Mouse (Mus musculus): ENCODE data around the gene Cic. TPM values are rescaled to one million over a fixed set of nuclear protein-coding genes. Genes with fewer than 3 reads are reported as not detected.

Gene Cic
- polyA plus RNA-seq (2014; fragmentation: Nextera tagmentation; extraction: Ambion mirVana), result 36.0 and 47.2 TPM in 2 replicates

- Histone ChIP-seq H3K4me3 (ENCODE audit: low read length) (peak within 1 kb of the TSS; percentile 82), H3K4me2 (replicated peaks; ENCODE audit: low read depth, low read length) (peak within 1 kb of the TSS; percentile 77), H3K9me3 (ENCODE audit: control insufficient read depth, low read length) (no peaks in the 10 kb centered on the region), H3K36me3 (ENCODE audit: control insufficient read depth, insufficient read depth, low read length) (peaks cover 15% of the 10 kb centered on the region), H3K4me1 (ENCODE audit: control insufficient read depth, insufficient read depth, low read length) (peaks cover 25% of the 10 kb centered on the region), H3K27me3 (ENCODE audit: control insufficient read depth, insufficient read depth, low read length) (no peaks in the 10 kb centered on the region), H3K27ac (ENCODE audit: low read depth, low read length) (peak within 1 kb of the TSS; percentile 84; the same call in 1 of the 2 replicates), H3K9ac (ENCODE audit: low read depth, low read length) (peak within 1 kb of the TSS; percentile 80)
- peak; percentile 85 for ATAC-seq (ENCODE audit: low FRiP score, low TSS enrichment)
- WGBS, result under 1% methylated on average over 29 of the region's 29 CpGs
These were observed at the start of gene Cic for GRCm38 (mm10) chr7:25267301-25267750. Cic (plus strand) TSS chr7:25267704.

GRCm38 (mm10) chr7:25218705-25219415 is 48.6 kb upstream of the Cic start:
- H3K4me2 ChIP-seq (replicated peaks; ENCODE audit: low read depth, low read length), result peak overlapping the region; percentile 95
- H3K9ac ChIP-seq (ENCODE audit: low read depth, low read length), result peak overlapping the region; percentile 74
- H3K4me1 ChIP-seq (ENCODE audit: control insufficient read depth, insufficient read depth, low read length), result peaks cover 26% of the 10 kb centered on the region
- peaks cover 9% of the 10 kb centered on the region; the same call in 1 of the 2 replicates for H3K36me3 ChIP-seq (ENCODE audit: control insufficient read depth, insufficient read depth, low read length)
- H3K9me3 ChIP-seq (ENCODE audit: control insufficient read depth, low read length), result no peaks in the 10 kb centered on the region
- under 1% methylated on average over 53 of the region's 53 CpGs for WGBS
- H3K27me3 ChIP-seq (ENCODE audit: control insufficient read depth, insufficient read depth, low read length), result no peaks in the 10 kb centered on the region
- peak; percentile 14 for ATAC-seq (ENCODE audit: low FRiP score, low TSS enrichment)
- H3K27ac ChIP-seq (ENCODE audit: low read depth, low read length), result peak overlapping the region; percentile 84
- H3K4me3 ChIP-seq (ENCODE audit: low read length), result peak overlapping the region; percentile 67

GRCm38 (mm10) chr7:25219416-25219750 is 48.1 kb upstream of the Cic start:
- H3K4me2 ChIP-seq (replicated peaks; ENCODE audit: low read depth, low read length), result peak overlapping the region; percentile 95
- H3K9ac ChIP-seq (ENCODE audit: low read depth, low read length), result peak overlapping the region; percentile 74
- H3K9me3 ChIP-seq (ENCODE audit: control insufficient read depth, low read length), result no peaks in the 10 kb centered on the region
- peak overlapping the region; percentile 67 for H3K4me3 ChIP-seq (ENCODE audit: low read length)
- no peaks in the 10 kb centered on the region for H3K27me3 ChIP-seq (ENCODE audit: control insufficient read depth, insufficient read depth, low read length)
- peaks cover 26% of the 10 kb centered on the region for H3K4me1 ChIP-seq (ENCODE audit: control insufficient read depth, insufficient read depth, low read length)
- peaks cover 13% of the 10 kb centered on the region; the same call in 1 of the 2 replicates for H3K36me3 ChIP-seq (ENCODE audit: control insufficient read depth, insufficient read depth, low read length)
- 0 out of 2 replicates have a peak overlapping the region, but pooled peaks have one; percentile 49 for H3K27ac ChIP-seq (ENCODE audit: low read depth, low read length)
- peak; percentile 25 for ATAC-seq (ENCODE audit: low FRiP score, low TSS enrichment)
- WGBS, result under 1% methylated on average over 16 of the region's 16 CpGs

- H3K4me3 ChIP-seq (ENCODE audit: low read length), result peak overlapping the region; percentile 67
- ATAC-seq (ENCODE audit: low FRiP score, low TSS enrichment), result peak; percentile 79
- peak overlapping the region; percentile 49; the same call in 1 of the 2 replicates for H3K27ac ChIP-seq (ENCODE audit: low read depth, low read length)
- WGBS, result 5% methylated on average over 31 of the region's 31 CpGs
- peak overlapping the region; percentile 77 for H3K9ac ChIP-seq (ENCODE audit: low read depth, low read length)
- H3K9me3 ChIP-seq (ENCODE audit: control insufficient read depth, low read length), result no peaks in the 10 kb centered on the region
- no peaks in the 10 kb centered on the region for H3K27me3 ChIP-seq (ENCODE audit: control insufficient read depth, insufficient read depth, low read length)
- peaks cover 15% of the 10 kb centered on the region for H3K36me3 ChIP-seq (ENCODE audit: control insufficient read depth, insufficient read depth, low read length)
- peak overlapping the region; percentile 95 for H3K4me2 ChIP-seq (replicated peaks; ENCODE audit: low read depth, low read length)
- peaks cover 26% of the 10 kb centered on the region for H3K4me1 ChIP-seq (ENCODE audit: control insufficient read depth, insufficient read depth, low read length)
These were observed 47.6 kb upstream of the Cic start for GRCm38 (mm10) chr7:25219756-25220456.

GRCm38 (mm10) chr7:25220457-25221101 is 46.9 kb upstream of the Cic start, which contains the start of gene Dedd2:
Dedd2 (minus strand) TSS chr7:25220615.
- Histone ChIP-seq H3K4me2 (replicated peaks; ENCODE audit: low read depth, low read length) (peak within 1 kb of the TSS; percentile 95), H3K4me3 (ENCODE audit: low read length) (peak within 1 kb of the TSS; percentile 67), H3K36me3 (ENCODE audit: control insufficient read depth, insufficient read depth, low read length) (peaks cover 19% of the 10 kb centered on the region), H3K27me3 (ENCODE audit: control insufficient read depth, insufficient read depth, low read length) (no peaks in the 10 kb centered on the region), H3K9ac (ENCODE audit: low read depth, low read length) (peak within 1 kb of the TSS; percentile 77), H3K9me3 (ENCODE audit: control insufficient read depth, low read length) (no peaks in the 10 kb centered on the region), H3K4me1 (ENCODE audit: control insufficient read depth, insufficient read depth, low read length) (peaks cover 26% of the 10 kb centered on the region), H3K27ac (ENCODE audit: low read depth, low read length) (peak within 1 kb of the TSS; percentile 80)
- ATAC-seq (ENCODE audit: low FRiP score, low TSS enrichment), result no peak
- 6% methylated on average over 20 of the region's 20 CpGs for WGBS

- peak within 1 kb of the TSS; percentile 77 for H3K9ac ChIP-seq (ENCODE audit: low read depth, low read length)
- peak within 1 kb of the TSS; percentile 67 for H3K4me3 ChIP-seq (ENCODE audit: low read length)
- peaks cover 26% of the 10 kb centered on the region for H3K36me3 ChIP-seq (ENCODE audit: control insufficient read depth, insufficient read depth, low read length)
- H3K9me3 ChIP-seq (ENCODE audit: control insufficient read depth, low read length), result no peaks in the 10 kb centered on the region
- peak; percentile 94 for ATAC-seq (ENCODE audit: low FRiP score, low TSS enrichment)
- H3K27me3 ChIP-seq (ENCODE audit: control insufficient read depth, insufficient read depth, low read length), result no peaks in the 10 kb centered on the region
- WGBS, result under 1% methylated on average over 43 of the region's 45 CpGs
- H3K4me1 ChIP-seq (ENCODE audit: control insufficient read depth, insufficient read depth, low read length), result peaks cover 26% of the 10 kb centered on the region
- H3K27ac ChIP-seq (ENCODE audit: low read depth, low read length), result peak within 1 kb of the TSS; percentile 80
- peak within 1 kb of the TSS; percentile 95 for H3K4me2 ChIP-seq (replicated peaks; ENCODE audit: low read depth, low read length)
These were observed 46.2 kb upstream of the Cic start, which contains the start of gene Zfp526 for GRCm38 (mm10) chr7:25221102-25221883. Zfp526 (plus strand) TSS chr7:25221425.

GRCm38 (mm10) chr7:25222275-25222967 is 45.1 kb upstream of the Cic start:
- H3K9me3 ChIP-seq (ENCODE audit: control insufficient read depth, low read length), result no peaks in the 10 kb centered on the region
- no peaks in the 10 kb centered on the region for H3K27me3 ChIP-seq (ENCODE audit: control insufficient read depth, insufficient read depth, low read length)
- peak overlapping the region; percentile 67 for H3K4me3 ChIP-seq (ENCODE audit: low read length)
- peaks cover 26% of the 10 kb centered on the region for H3K4me1 ChIP-seq (ENCODE audit: control insufficient read depth, insufficient read depth, low read length)
- peak overlapping the region; percentile 80; the same call in 1 of the 2 replicates for H3K27ac ChIP-seq (ENCODE audit: low read depth, low read length)
- H3K4me2 ChIP-seq (replicated peaks; ENCODE audit: low read depth, low read length), result peak overlapping the region; percentile 95
- peak overlapping the region; percentile 77; the same call in 1 of the 2 replicates for H3K9ac ChIP-seq (ENCODE audit: low read depth, low read length)
- no peak for ATAC-seq (ENCODE audit: low FRiP score, low TSS enrichment)
- WGBS, result 87% methylated on average over 10 of the region's 10 CpGs
- H3K36me3 ChIP-seq (ENCODE audit: control insufficient read depth, insufficient read depth, low read length), result peaks cover 37% of the 10 kb centered on the region

Measured in kidney, embryonic 14.5 days (tissue).